Mouse (Mus musculus): ENCODE measurements around the gene Arid5b. TPM values are rescaled to one million over a fixed set of nuclear protein-coding genes. Genes with fewer than 3 reads are reported as not detected.

Gene Arid5b
- polyA plus RNA-seq, 1 experiment from 2014 or later: 15.3 TPM

DNA sequence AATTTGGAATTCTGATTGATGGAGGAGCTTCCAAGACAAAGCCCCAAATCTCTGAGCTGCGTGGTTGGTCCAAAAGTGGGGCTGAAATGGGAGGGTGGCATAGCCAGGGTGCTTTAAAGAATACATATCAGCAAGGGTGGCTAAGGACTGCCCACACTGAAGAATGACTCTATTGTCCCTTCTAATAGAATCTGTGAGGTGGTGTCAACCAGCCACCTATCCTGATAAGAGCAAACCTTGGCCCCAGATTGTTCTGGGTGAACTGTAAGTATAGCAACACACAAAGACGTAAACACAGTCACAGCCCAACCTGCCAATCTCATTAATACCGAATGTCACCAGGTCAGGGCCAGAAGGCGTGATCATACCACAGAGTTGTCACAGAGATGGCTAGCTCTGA, 111.4 kb downstream of the Arid5b start:
- DNase-seq (ENCODE audit: low spot score) (no peak), ATAC-seq (replicated peaks; ENCODE audit: low FRiP score) (no peak)
- no peak overlapping the region for H3K27ac ChIP-seq (ENCODE audit: low read depth, low read length)
- H3K9ac ChIP-seq (ENCODE audit: low read depth, low read length): no peak overlapping the region
- H3K4me1 ChIP-seq (replicated peaks; ENCODE audit: control insufficient read depth, insufficient read depth, low read length): peaks cover 6% of the 10 kb centered on the region; the same call in 1 of the 2 replicates
- no peaks in the 10 kb centered on the region for H3K27me3 ChIP-seq (replicated peaks; ENCODE audit: control insufficient read depth, insufficient read depth, low read length)
- H3K4me2 ChIP-seq: no peak overlapping the region
- H3K36me3 ChIP-seq (ENCODE audit: control insufficient read depth, insufficient read depth, low read length): no peaks in the 10 kb centered on the region
- 59% methylated on average over 4 of the region's 4 CpGs for WGBS
- H3K4me3 ChIP-seq (ENCODE audit: low read depth, low read length): no peak overlapping the region
- no peaks in the 10 kb centered on the region for H3K9me3 ChIP-seq (ENCODE audit: control insufficient read depth, low read length)

DNA sequence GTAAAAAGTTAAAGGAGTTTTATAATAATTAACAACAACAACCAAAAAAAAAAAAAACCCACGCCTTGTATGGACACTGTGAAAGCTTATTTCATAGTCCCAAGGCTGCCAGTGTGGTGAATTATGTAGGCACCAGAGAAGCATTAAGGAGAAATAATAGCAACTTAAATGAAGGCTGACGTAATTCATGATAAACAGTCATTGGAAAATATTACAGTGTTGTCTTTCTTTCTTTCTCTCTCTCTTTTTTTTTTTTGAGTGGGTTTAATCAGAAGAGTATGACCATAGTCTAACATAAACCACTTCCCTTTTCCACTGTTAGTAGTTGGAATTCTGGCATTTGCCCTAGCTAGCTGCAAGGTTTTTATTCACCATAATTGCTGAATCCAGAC, 111.8 kb downstream of the Arid5b start:
- no peak overlapping the region for H3K4me2 ChIP-seq
- DNase-seq (ENCODE audit: low spot score) (no peak), ATAC-seq (replicated peaks; ENCODE audit: low FRiP score) (no peak)
- H3K36me3 ChIP-seq (ENCODE audit: control insufficient read depth, insufficient read depth, low read length): no peaks in the 10 kb centered on the region
- 70% methylated on average over 2 of the region's 2 CpGs for WGBS
- peaks cover 6% of the 10 kb centered on the region; the same call in 1 of the 2 replicates for H3K4me1 ChIP-seq (replicated peaks; ENCODE audit: control insufficient read depth, insufficient read depth, low read length)
- H3K9me3 ChIP-seq (ENCODE audit: control insufficient read depth, low read length): no peaks in the 10 kb centered on the region
- H3K9ac ChIP-seq (ENCODE audit: low read depth, low read length): no peak overlapping the region
- no peaks in the 10 kb centered on the region for H3K27me3 ChIP-seq (replicated peaks; ENCODE audit: control insufficient read depth, insufficient read depth, low read length)
- no peak overlapping the region for H3K27ac ChIP-seq (ENCODE audit: low read depth, low read length)
- no peak overlapping the region for H3K4me3 ChIP-seq (ENCODE audit: low read depth, low read length)

DNA sequence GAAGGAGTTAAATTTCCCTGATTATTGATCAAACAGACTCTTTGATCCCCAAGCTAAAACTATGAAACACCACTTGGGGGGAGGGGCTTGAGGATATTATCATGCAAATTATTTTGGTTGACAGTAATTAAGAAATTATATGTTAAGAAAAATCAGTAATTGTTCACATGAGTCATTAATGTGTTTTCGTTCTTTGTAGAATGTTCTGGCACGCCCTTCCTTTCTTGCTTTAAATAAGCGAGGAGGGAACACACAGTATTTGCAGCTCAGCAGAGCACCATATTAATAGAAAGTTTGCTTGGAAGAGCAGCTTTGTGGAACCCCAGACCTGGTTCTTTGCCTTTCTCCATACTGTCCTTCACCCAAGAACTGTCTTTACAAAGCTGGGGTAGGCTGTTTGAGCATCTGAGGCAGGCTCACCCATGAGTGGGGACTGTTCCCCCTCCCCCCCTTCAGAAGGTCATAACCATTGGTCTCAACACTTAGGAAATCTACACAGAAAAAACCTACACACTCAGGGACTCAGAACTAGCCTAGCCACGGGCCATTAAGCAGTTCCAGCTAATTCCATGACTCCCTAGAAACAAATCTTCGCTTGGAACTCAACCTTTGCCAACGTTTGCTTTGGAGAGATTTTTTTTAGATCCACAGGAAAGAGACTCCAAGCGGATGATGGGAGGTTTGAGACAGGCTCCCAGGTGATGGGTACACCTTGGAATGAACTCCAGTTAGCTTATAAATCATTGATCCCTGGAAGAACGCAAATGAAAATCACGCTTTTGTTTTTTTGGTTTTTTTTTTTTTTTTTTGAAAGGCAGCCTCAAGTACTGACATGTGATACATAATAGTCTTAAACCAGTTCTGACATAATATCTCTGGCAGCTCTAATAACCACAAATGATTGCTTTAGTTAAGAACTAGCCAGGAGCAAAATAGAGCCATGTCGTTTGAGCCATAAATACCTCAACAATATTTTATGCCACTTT, 112.5 kb downstream of the Arid5b start:
- Histone ChIP-seq H3K9me3 (ENCODE audit: control insufficient read depth, low read length) (no peaks in the 10 kb centered on the region), H3K4me1 (replicated peaks; ENCODE audit: control insufficient read depth, insufficient read depth, low read length) (peaks cover 6% of the 10 kb centered on the region; the same call in 1 of the 2 replicates), H3K36me3 (ENCODE audit: control insufficient read depth, insufficient read depth, low read length) (no peaks in the 10 kb centered on the region), H3K27me3 (replicated peaks; ENCODE audit: control insufficient read depth, insufficient read depth, low read length) (no peaks in the 10 kb centered on the region), H3K27ac (ENCODE audit: low read depth, low read length) (no peak overlapping the region), H3K4me2 (no peak overlapping the region), H3K4me3 (ENCODE audit: low read depth, low read length) (no peak overlapping the region), H3K9ac (ENCODE audit: low read depth, low read length) (no peak overlapping the region)
- WGBS: 76% methylated on average over 10 of the region's 10 CpGs
- ATAC-seq (replicated peaks; ENCODE audit: low FRiP score) (no peak), DNase-seq (ENCODE audit: low spot score) (no peak)

DNA sequence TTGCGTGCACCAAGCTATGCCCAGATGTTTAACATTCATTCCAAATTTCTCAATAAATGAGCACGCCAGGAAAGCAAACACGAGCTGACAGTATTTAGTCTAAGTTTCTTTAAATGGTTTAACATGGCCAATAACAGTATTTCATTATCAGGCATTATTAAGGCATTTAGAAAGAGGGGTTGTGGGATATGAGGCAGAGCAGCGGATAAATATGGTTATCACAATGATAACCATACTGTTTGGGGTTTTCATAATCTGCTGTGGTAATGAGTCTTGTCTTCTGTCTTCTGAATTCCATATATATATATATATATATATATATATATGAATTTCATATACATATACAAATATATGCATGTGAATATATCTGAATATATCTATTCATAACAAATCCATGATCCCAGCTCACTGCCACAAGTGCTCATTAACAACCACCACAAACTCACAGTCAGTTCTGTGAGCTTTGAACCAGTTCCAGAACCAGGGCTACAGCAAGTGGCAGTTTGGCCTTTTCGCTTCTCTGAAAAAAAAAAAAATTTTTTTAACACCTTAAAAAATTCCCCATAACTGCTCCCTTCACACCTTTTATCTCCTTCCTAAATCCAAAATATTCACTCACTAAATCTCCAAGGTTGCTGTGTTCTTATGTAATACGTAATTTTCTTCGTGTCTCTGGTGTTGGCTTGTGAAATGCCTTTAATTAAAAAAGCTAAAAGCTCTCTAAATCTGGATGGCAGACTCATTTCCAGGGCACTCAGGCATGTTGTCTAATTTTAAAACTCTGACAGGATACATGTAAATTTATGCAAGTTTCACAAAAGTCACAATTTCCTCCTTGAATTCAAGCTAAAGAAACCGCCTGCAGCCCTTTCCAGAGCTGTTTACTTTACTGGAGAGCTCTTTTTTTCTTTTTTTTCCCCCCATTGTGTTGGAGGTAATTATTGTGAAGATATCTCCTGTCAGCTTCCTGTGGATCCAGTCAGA, 113.5 kb downstream of the Arid5b start:
- no peak overlapping the region for H3K27ac ChIP-seq (ENCODE audit: low read depth, low read length)
- no peak for DNase-seq (ENCODE audit: low spot score)
- H3K4me2 ChIP-seq: no peak overlapping the region

DNA sequence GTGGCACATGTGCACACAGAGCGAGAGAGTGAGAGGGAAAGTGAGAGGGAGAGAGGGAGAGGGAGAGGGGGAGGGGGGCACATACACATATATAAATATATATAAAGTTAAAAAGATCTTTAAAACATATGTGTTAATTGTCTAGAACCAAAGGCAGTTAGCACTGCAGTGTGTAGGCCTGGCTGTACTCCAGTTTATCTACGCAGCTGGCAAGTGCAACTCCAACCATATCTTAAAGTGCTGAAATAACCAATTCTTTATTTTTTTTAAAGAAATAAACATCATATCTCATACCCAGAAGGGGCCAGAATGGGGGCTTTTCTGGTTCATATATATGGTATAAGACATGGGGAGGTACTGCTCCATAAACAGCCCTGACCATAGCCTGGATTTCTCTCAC, 114.4 kb downstream of the Arid5b start:
- H3K9me3 ChIP-seq (ENCODE audit: control insufficient read depth, low read length): no peaks in the 10 kb centered on the region
- H3K9ac ChIP-seq (ENCODE audit: low read depth, low read length): no peak overlapping the region
- DNase-seq (ENCODE audit: low spot score) (no peak), ATAC-seq (replicated peaks; ENCODE audit: low FRiP score) (no peak)
- H3K27ac ChIP-seq (ENCODE audit: low read depth, low read length): no peak overlapping the region
- H3K4me3 ChIP-seq (ENCODE audit: low read depth, low read length): no peak overlapping the region
- H3K4me1 ChIP-seq (replicated peaks; ENCODE audit: control insufficient read depth, insufficient read depth, low read length): peaks cover 6% of the 10 kb centered on the region; the same call in 1 of the 2 replicates
- H3K4me2 ChIP-seq: no peak overlapping the region
- WGBS: 86% methylated on average over 2 of the region's 2 CpGs
- H3K36me3 ChIP-seq (ENCODE audit: control insufficient read depth, insufficient read depth, low read length): no peaks in the 10 kb centered on the region
- H3K27me3 ChIP-seq (replicated peaks; ENCODE audit: control insufficient read depth, insufficient read depth, low read length): no peaks in the 10 kb centered on the region

More for the DNA sequence above, 113.5 kb downstream of the Arid5b start:
- no peak for ATAC-seq (replicated peaks; ENCODE audit: low FRiP score)
- no peak overlapping the region for H3K4me3 ChIP-seq (ENCODE audit: low read depth, low read length)
- H3K36me3 ChIP-seq (ENCODE audit: control insufficient read depth, insufficient read depth, low read length): no peaks in the 10 kb centered on the region
- no peak overlapping the region for H3K9ac ChIP-seq (ENCODE audit: low read depth, low read length)
- H3K4me1 ChIP-seq (replicated peaks; ENCODE audit: control insufficient read depth, insufficient read depth, low read length): peaks cover 6% of the 10 kb centered on the region; the same call in 1 of the 2 replicates
- 82% methylated on average over 8 of the region's 8 CpGs for WGBS
- no peaks in the 10 kb centered on the region for H3K9me3 ChIP-seq (ENCODE audit: control insufficient read depth, low read length)
- H3K27me3 ChIP-seq (replicated peaks; ENCODE audit: control insufficient read depth, insufficient read depth, low read length): no peaks in the 10 kb centered on the region

DNA sequence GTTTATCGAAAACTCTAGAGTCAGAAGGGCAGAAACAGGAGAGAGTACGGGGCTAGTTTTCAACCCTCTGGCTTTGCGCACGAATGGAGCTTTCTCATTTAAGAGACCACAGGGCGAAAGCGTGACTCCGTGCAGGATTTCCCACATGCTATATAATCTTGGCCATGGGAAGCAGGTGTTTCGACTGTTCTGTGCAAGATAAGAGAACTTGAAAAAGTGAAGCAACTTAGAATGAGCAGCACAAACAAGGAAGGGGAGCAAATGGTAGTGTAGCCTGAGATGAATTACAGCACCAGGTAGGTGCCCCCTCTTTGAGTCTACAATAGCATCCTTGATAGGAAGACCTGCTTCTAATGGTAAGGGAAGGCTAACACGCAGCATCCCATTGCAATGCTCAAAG, 118.8 kb downstream of the Arid5b start:
- no peak overlapping the region for H3K9ac ChIP-seq (ENCODE audit: low read depth, low read length)
- H3K36me3 ChIP-seq (ENCODE audit: control insufficient read depth, insufficient read depth, low read length): no peaks in the 10 kb centered on the region
- H3K27me3 ChIP-seq (replicated peaks; ENCODE audit: control insufficient read depth, insufficient read depth, low read length): no peaks in the 10 kb centered on the region
- H3K4me1 ChIP-seq (replicated peaks; ENCODE audit: control insufficient read depth, insufficient read depth, low read length): peaks cover 21% of the 10 kb centered on the region
- H3K4me3 ChIP-seq (ENCODE audit: low read depth, low read length): no peak overlapping the region
- DNase-seq (ENCODE audit: low spot score) (no peak), ATAC-seq (replicated peaks; ENCODE audit: low FRiP score) (no peak)
- H3K4me2 ChIP-seq: no peak overlapping the region
- no peaks in the 10 kb centered on the region for H3K9me3 ChIP-seq (ENCODE audit: control insufficient read depth, low read length)
- no peak overlapping the region for H3K27ac ChIP-seq (ENCODE audit: low read depth, low read length)
- WGBS: 78% methylated on average over 9 of the region's 9 CpGs

DNA sequence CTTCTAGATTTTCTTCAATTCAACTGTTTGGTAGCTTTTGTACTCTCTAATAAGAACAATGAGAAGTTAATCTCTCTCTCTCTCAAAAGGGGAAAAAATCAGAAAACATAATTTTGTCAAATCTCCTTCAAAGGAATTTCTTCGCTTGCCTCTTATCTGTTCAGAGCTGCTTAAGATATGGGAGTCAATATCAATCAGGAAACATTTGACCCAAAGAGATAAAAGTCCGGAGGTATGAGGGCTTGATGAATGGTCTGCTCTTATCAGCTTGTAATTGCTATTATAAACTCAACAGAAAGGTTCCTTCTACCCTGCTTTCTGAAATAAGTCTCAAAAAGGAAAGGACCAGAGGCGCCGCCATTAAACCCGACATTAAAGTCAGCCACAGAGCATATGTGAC, 120.0 kb downstream of the Arid5b start:
- DNase-seq (ENCODE audit: low spot score): no peak
- Histone ChIP-seq H3K27ac (ENCODE audit: low read depth, low read length) (no peak overlapping the region), H3K4me1 (replicated peaks; ENCODE audit: control insufficient read depth, insufficient read depth, low read length) (peaks cover 24% of the 10 kb centered on the region), H3K4me3 (ENCODE audit: low read depth, low read length) (no peak overlapping the region), H3K9me3 (ENCODE audit: control insufficient read depth, low read length) (no peaks in the 10 kb centered on the region), H3K36me3 (ENCODE audit: control insufficient read depth, insufficient read depth, low read length) (no peaks in the 10 kb centered on the region), H3K4me2 (no peak overlapping the region), H3K27me3 (replicated peaks; ENCODE audit: control insufficient read depth, insufficient read depth, low read length) (no peaks in the 10 kb centered on the region), H3K9ac (ENCODE audit: low read depth, low read length) (no peak overlapping the region)
- 41% methylated on average over 5 of the region's 5 CpGs for WGBS
- no peak for ATAC-seq (replicated peaks; ENCODE audit: low FRiP score)

DNA sequence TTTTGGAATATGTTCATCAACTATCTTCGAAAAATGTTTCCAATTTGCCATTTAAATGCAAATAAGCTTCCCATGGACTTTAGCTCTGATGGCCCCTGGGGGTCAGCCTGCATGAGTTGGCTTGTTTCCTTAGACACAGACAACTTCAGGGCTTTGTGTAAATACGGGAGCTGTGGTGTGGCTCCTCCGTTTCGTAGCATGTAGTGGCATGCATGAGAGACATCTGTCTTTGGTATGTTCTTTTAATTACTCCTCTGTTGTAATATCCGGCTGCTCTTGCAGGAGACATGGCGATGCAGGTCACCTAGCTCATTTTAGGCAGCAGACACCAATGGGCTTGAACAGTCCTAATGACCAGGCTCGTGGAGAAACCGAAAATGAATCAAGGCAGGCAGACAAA, 121.0 kb downstream of the Arid5b start:
- H3K27me3 ChIP-seq (replicated peaks; ENCODE audit: control insufficient read depth, insufficient read depth, low read length): no peaks in the 10 kb centered on the region
- H3K4me2 ChIP-seq: no peak overlapping the region
- no peak overlapping the region for H3K4me3 ChIP-seq (ENCODE audit: low read depth, low read length)
- DNase-seq (ENCODE audit: low spot score) (no peak), ATAC-seq (replicated peaks; ENCODE audit: low FRiP score) (no peak)
- H3K9me3 ChIP-seq (ENCODE audit: control insufficient read depth, low read length): no peaks in the 10 kb centered on the region
- no peak overlapping the region for H3K9ac ChIP-seq (ENCODE audit: low read depth, low read length)
- WGBS: 77% methylated on average over 8 of the region's 8 CpGs
- no peaks in the 10 kb centered on the region for H3K36me3 ChIP-seq (ENCODE audit: control insufficient read depth, insufficient read depth, low read length)
- H3K27ac ChIP-seq (ENCODE audit: low read depth, low read length): no peak overlapping the region
- H3K4me1 ChIP-seq (replicated peaks; ENCODE audit: control insufficient read depth, insufficient read depth, low read length): peaks cover 24% of the 10 kb centered on the region
